Mouse (Mus musculus) spleen, adult 2 months (tissue): Measurements from ENCODE around the gene Olfr974.
"Not testable (repeated sequence)": the region's sequence is repeated elsewhere in the genome, so short reads cannot be mapped to it uniquely, and the experiment has no call there.

ENCODE experiments used
- CTCF ChIP-seq: fragments of 200-500 bp; IDR thresholded peaks from 2 replicates; pipeline ENCODE4 v1.5.1; 2011; ENCODE audit warnings: mild to moderate bottlenecking, inconsistent platforms; ENCODE audit not compliant: insufficient read depth, insufficient read length, insufficient replicate concordance; ENCODE audit errors: extremely low read depth
- POLR2A ChIP-seq: fragments of 200-500 bp; IDR thresholded peaks from 2 replicates; pipeline ENCODE4 v1.6.1; 2011; ENCODE audit warnings: low read depth, low read length, inconsistent platforms

DNA sequence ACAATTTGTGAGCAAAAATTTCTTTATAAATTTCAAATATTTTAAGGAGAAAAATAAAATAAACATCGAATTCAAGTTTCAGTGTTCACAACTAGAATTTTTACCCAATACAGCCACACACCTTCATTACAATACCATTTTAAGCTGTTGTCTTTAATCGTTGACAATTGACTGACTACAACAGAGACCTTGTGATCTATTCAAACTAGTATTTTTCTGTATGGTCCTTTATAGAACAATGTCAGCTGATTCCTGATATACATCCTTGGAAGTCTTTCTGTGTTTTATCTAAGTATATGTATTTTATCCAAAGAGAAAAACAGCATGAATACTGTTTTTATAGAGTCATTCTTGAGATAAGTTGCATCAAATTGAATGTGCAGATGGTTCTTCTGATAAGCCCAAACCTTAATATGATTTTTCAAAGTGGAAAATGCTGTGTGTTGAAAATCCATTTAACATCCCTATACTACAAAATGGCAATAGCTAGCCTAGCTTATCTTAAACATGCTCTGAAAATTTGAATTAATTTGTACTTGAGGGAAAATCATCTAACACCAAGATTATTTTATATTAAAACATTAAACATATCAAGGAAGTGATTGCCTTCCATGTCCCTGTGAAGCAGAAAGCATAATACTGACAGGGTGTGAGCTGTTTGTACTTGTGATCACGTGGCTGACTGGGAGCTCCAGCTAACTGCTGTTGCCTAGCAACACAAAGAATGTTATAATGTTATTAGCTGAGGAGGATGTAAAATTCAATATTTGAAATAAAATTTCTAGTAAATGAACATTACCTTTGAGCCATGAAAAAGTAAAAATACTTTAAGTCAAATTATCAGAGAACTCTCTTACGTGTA lies 9.1 kb upstream of the Olfr974 start:
- TF ChIP-seq POLR2A, CTCF: not testable (repeated sequence)
